Mouse (Mus musculus) cerebellum, adult 11 months (tissue): ENCODE data around the gene Gng7.

Experiments
- DNase-seq: peaks from one replicate; pipeline ENCODE4 v3.0.0; 2022

The Gng7 gene

GRCm38 (mm10) chr10:80940988-80941347 lies 73.8 kb downstream of the Gng7 start:
- no peak for DNase-seq

- DNase-seq: no peak
These were observed 74.3 kb downstream of the Gng7 start for GRCm38 (mm10) chr10:80940320-80940987.

GRCm38 (mm10) chr10:80939671-80940070 lies 75.1 kb downstream of the Gng7 start:
- DNase-seq: peak; percentile 73

GRCm38 (mm10) chr10:80938831-80939550 lies 75.8 kb downstream of the Gng7 start:
- DNase-seq: no peak

- no peak for DNase-seq
These were observed 77.1 kb downstream of the Gng7 start for GRCm38 (mm10) chr10:80937646-80938045.

GRCm38 (mm10) chr10:80936810-80937164 lies 78.0 kb downstream of the Gng7 start:
- DNase-seq: no peak

GRCm38 (mm10) chr10:80936135-80936809 lies 78.5 kb downstream of the Gng7 start:
- peak; percentile 65 for DNase-seq

- no peak for DNase-seq
These were observed 79.0 kb downstream of the Gng7 start for GRCm38 (mm10) chr10:80935698-80936097.

GRCm38 (mm10) chr10:80935241-80935640 lies 79.5 kb downstream of the Gng7 start:
- DNase-seq: no peak

- DNase-seq: no peak
These were observed 80.4 kb downstream of the Gng7 start for GRCm38 (mm10) chr10:80934136-80934985.

- DNase-seq: no peak
These were observed 81.2 kb downstream of the Gng7 start for GRCm38 (mm10) chr10:80933421-80933979.

- DNase-seq: no peak
These were observed 81.9 kb downstream of the Gng7 start for GRCm38 (mm10) chr10:80932700-80933420.

- DNase-seq: no peak
These were observed 82.5 kb downstream of the Gng7 start for GRCm38 (mm10) chr10:80932206-80932605.

- no peak for DNase-seq
These were observed 83.0 kb downstream of the Gng7 start for GRCm38 (mm10) chr10:80931695-80932094.

- DNase-seq: no peak
These were observed 83.5 kb downstream of the Gng7 start for GRCm38 (mm10) chr10:80931153-80931671.

GRCm38 (mm10) chr10:80930361-80931152 lies 84.2 kb downstream of the Gng7 start:
- DNase-seq: peak; percentile 61

GRCm38 (mm10) chr10:80929299-80930226 lies 85.2 kb downstream of the Gng7 start, which contains the start of gene Gadd45b:
Gene Gadd45b (plus strand): TSS chr10:80930073.
- peak; percentile 98 for DNase-seq

- DNase-seq: peak; percentile 92
These were observed 86.0 kb downstream of the Gng7 start for GRCm38 (mm10) chr10:80928586-80929298.

GRCm38 (mm10) chr10:80925472-80925871 lies 89.3 kb downstream of the Gng7 start:
- no peak for DNase-seq
